Mouse (Mus musculus) midbrain, embryonic 10.5 days (tissue): ENCODE measurements around the gene Krt80. TPM values are rescaled to one million over a fixed set of nuclear protein-coding genes. Genes with fewer than 3 reads are reported as not detected.

Experiments
- DNase-seq: peaks from one replicate; pipeline ENCODE4 v3.0.0-alpha.2; 2017; ENCODE audit warnings: low spot score
- H3K27ac ChIP-seq: fragments of 300-500 bp; sonication (generic); replicated peaks from 2 replicates; pipeline ENCODE4 v1.5.1; 2016; ENCODE audit warnings: mild to moderate bottlenecking
- H3K27me3 ChIP-seq: fragments of 300-500 bp; sonication (generic); 2 replicates; pipeline ENCODE4 v1.6.1; 2016; ENCODE audit warnings: low read depth, mild to moderate bottlenecking; ENCODE audit not compliant: poor library complexity, severe bottlenecking
- H3K36me3 ChIP-seq: fragments of 300-500 bp; sonication (generic); 2 replicates; pipeline ENCODE4 v1.6.1; 2016; ENCODE audit warnings: mild to moderate bottlenecking, moderate library complexity
- H3K4me1 ChIP-seq: fragments of 300-500 bp; sonication (generic); 2 replicates; pipeline ENCODE4 v1.6.1; 2016
- H3K4me3 ChIP-seq: fragments of 300-500 bp; sonication (generic); 2 replicates; pipeline ENCODE4 v1.5.1; 2016; ENCODE audit warnings: mild to moderate bottlenecking, moderate library complexity
- H3K9me3 ChIP-seq: fragments of 300-500 bp; sonication (generic); replicated peaks from 2 replicates; pipeline ENCODE4 v1.6.1; 2016; ENCODE audit warnings: mild to moderate bottlenecking
- WGBS: fragments of 180-500 bp; shearing (Covaris S2); methylation state at CpG from one replicate; pipeline ENCODE4 v1.1.7; 2016; 5-methylcytosine and 5-hydroxymethylcytosine counted together
- polyA plus RNA-seq: library from polyadenylated mRNA; unstranded; fragments of >200 nt; fragmentation: Nextera tagmentation; extraction: Ambion mirVana; gene quantifications from 2 replicates; pipeline ENCODE4 v1.2.1, GENCODE M21; 2016

The Krt80 gene
- polyA plus RNA-seq, 1 experiment from 2014 or later: 0.06 TPM

DNA sequence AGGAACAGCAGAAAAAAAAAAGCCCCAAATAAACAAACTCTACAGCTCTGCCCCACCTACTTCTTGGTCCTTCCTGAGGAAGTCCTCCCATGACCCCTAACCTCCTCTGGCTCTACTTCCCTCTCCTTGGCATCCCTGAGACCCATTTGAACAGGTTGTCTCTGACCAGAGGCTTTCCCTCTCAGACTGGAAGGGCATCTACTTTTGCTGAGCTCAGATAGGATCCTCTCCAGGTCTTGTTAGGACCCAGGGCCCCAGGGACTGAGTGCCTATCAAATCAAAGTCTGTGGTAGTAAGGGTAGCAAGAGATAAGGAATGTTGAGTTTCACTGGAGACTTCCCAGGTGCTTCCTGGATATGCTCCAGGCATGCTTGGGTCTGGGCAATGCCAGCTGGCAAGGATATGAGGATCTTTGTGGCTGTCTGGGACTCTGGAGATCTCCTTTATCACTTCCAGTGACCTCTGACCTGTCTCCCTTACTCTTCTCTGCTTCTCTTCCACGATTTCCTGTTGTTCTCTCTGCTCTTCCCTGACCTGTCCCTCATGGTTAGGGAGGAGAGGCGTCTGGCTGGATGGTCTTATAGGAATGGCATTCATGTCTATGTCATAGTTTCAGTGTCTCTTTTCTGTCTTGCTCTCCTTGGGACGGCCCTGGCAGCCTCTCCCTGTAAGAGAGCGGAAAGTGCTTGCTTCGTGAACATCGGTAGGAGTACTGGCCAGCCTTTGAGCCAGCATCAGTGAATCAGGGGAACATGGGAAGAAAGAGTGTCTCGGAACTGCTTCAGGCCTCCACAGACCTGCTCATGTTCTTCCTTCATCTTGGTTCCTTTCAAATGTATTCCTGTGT lies 2.4 kb upstream of the Krt80 start:
- WGBS: 76% methylated on average over 7 of the region's 7 CpGs
- Histone ChIP-seq H3K4me3 (no peak overlapping the region), H3K27ac (no peak overlapping the region), H3K27me3 (0 out of 2 replicates have a peak, but pooled peaks cover 3% of the 10 kb centered on the region), H3K4me1 (peaks cover 24% of the 10 kb centered on the region), H3K9me3 (no peaks in the 10 kb centered on the region), H3K36me3 (no peaks in the 10 kb centered on the region)
- no peak for DNase-seq

DNA sequence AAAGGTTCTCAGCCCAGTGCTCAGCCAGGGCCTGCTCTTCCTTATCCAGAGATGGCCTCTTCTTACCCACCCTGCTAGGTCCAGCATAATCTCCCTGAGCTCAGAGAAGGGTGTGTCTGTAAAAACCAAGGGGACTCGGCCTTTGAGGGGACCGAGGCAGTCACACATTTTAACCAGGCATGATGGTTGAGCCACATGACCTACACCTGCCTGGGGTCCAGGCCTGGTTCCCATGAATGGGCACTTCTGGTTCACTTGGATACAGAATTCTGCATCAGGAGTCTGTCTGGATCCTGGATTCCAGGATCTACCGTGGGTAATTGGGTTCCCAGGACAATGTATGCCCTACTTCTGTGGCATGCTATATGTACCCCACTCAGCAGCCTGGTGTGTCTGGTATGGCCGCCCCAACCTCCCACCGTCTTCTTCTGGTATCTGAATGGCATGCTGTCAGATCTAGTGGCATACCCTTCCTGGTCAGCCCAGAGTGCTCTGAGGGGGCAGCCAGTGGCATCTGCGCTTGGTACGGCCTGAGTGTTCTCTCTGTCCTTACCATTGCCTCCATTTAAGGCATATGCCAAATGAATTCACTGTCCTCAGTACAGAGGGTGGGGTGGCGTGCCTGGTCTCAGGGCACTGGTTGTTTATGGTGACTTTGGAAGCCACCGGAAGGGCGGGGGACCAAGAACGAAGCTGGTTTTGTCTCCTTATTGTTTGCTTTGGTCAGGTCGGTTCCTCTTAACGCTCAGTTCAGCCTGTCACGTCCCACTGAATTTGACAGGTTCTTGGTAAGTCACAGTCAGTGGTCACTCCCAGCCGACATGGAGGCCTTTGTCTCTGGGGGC lies 1.4 kb upstream of the Krt80 start:
- no peaks in the 10 kb centered on the region for H3K36me3 ChIP-seq
- no peaks in the 10 kb centered on the region for H3K9me3 ChIP-seq
- 0 out of 2 replicates have a peak, but pooled peaks cover 4% of the 10 kb centered on the region for H3K27me3 ChIP-seq
- H3K4me1 ChIP-seq: peaks cover 28% of the 10 kb centered on the region
- no peak overlapping the region for H3K4me3 ChIP-seq
- DNase-seq: no peak
- 73% methylated on average over 15 of the region's 15 CpGs for WGBS
- H3K27ac ChIP-seq: no peak overlapping the region

DNA sequence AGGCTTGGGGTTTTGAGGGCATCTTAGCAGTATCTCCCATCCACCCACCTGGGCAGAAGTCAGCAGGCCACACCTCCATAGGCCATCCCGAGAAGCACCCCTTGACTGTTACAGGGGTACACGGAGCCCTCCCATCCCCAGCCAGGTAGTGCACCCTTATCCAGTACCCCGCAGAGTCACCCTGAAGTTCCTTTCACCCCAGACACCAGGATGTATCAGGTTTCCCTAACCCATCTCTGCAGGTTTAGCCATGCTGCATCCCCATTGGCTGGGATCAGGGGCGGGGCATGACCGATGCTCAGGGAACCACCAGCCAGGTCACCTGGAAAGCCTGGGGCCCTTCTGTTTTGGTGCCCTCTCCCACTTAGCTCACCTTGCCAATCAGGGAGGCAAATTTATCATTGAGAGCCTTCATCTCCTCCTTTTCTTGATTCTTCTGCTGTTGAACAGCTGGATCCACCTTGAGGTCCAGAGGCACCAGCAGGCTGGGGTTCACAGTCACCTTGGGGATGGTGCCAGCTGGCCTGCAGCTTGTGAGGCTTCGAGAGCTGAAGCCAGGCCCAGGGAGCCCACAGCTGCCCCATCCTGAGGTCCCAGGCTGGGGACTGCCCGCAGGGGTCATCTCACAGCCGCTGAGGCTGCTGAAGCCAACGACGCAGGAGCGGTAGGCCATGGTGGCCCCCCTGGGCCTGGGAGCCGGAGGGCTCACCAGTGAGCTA lies 421 bp downstream of the Krt80 start:
- H3K4me1 ChIP-seq: peaks cover 18% of the 10 kb centered on the region
- DNase-seq: no peak
- H3K27me3 ChIP-seq: 0 out of 2 replicates have a peak, but pooled peaks cover 7% of the 10 kb centered on the region
- H3K27ac ChIP-seq: no peak overlapping the region
- H3K4me3 ChIP-seq: no peak overlapping the region
- WGBS: 37% methylated on average over 12 of the region's 12 CpGs
- H3K9me3 ChIP-seq: no peaks in the 10 kb centered on the region
- no peaks in the 10 kb centered on the region for H3K36me3 ChIP-seq

DNA sequence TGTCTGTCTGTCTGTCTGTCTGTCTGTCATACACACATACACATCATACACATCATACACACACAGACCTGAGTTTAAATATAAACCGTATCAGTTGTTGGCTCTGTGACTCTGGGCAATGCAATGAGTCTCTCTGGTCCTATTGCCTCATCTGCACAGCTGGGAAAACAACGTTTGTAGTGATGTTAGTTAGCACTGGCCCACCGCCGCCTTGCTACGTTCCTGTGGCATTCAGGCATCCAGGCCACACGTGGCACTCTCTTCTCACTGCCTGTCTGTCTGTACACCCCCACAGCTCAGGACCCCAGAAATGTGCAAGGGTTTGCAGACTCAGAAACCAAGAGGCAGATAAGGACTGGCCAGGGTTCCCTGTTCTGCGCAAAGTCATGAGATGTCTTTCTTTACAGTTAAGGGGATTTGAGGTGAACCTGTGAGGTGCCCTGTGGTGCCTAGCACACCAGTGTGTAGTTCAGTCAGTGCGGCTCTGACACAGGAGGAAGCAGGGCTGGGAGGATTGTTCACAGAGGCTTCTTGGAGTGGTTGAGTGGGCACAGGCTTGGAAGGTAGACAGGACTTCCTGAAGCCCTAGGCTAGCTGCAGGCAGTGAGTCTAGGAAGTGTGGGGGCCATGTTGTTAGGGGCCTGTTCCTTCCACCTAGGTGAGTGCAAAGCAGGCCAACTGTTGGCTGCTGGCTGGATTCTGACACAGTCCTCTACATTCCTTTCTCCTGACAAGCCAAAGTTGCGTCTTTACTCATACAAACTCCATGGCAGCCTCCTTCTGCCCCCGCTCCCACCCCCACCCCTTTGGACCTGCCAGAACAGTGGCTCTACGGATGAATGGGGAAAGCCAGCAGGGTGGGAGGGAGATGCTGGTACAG lies 1.2 kb downstream of the Krt80 start:
- no peak for DNase-seq
- no peak overlapping the region for H3K4me3 ChIP-seq
- H3K4me1 ChIP-seq: peaks cover 18% of the 10 kb centered on the region
- H3K36me3 ChIP-seq: no peaks in the 10 kb centered on the region
- H3K27me3 ChIP-seq: 0 out of 2 replicates have a peak, but pooled peaks cover 7% of the 10 kb centered on the region
- 72% methylated on average over 11 of the region's 11 CpGs for WGBS
- H3K9me3 ChIP-seq: no peaks in the 10 kb centered on the region
- H3K27ac ChIP-seq: no peak overlapping the region

DNA sequence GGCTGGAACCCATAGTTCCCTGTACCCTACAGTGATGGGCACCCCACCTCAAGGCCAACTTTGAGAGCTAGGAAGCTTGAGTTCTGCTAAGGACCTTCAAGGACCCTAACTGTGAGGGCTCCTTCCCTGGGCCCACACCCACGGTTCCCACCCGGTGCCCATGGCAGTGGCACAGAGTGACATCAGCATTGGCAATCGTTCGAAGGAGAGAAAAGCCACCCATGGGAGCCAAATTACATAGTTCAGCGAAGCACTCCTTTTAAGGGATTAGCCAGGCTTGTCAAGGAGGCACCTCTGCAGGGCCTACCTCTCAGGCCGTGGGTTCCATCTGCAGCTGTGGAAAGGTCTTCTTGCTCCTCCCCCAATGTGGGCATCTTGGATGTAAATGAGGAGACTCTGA lies 1.9 kb downstream of the Krt80 start:
- 79% methylated on average over 6 of the region's 6 CpGs for WGBS
- 0 out of 2 replicates have a peak, but pooled peaks cover 7% of the 10 kb centered on the region for H3K27me3 ChIP-seq
- no peaks in the 10 kb centered on the region for H3K9me3 ChIP-seq
- no peak overlapping the region for H3K27ac ChIP-seq
- DNase-seq: no peak
- no peak overlapping the region for H3K4me3 ChIP-seq
- peaks cover 18% of the 10 kb centered on the region for H3K4me1 ChIP-seq
- no peaks in the 10 kb centered on the region for H3K36me3 ChIP-seq

DNA sequence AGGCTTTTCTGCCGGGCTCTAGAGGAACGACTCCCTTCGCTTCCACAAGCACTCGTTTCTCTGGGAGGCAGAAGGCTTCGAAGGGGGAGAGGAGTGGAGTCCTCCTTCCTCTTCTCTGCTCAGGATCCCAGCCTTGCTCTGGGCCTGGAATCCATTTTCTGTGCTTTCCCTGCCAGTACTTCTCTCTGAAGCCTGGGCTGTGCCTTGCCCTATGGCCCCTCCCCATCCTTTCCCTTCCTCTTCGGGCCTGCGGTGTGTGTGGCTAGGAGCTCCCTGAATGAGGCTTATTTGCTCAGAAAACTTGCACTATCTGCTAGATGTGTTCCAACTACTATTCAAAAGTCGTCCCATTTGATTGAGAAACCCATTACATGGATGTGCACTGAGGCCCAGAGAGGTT lies 2.5 kb downstream of the Krt80 start:
- Histone ChIP-seq H3K4me1 (peaks cover 18% of the 10 kb centered on the region), H3K4me3 (no peak overlapping the region), H3K27ac (no peak overlapping the region), H3K36me3 (no peaks in the 10 kb centered on the region), H3K9me3 (no peaks in the 10 kb centered on the region), H3K27me3 (0 out of 2 replicates have a peak, but pooled peaks cover 7% of the 10 kb centered on the region)
- WGBS: 79% methylated on average over 8 of the region's 8 CpGs
- no peak for DNase-seq

DNA sequence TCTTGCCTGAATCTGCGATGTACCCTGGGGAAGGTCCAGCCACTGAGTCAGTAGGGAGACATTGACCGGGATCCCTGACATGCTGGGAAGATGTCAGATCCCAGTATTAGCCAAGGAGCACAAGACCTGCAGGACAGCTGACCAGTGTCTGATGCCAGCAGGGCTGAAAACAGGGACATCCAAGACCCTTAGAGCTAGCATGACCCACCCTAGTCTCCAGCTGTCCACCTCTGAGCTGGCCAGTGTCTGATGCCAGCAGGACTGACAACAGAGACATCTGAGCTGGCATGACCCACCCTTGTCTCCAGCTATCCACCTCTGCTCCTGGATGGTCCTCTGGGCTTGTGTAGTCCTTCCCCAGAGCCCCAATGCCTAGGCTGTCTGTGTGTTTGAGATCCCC lies 3.0 kb downstream of the Krt80 start:
- Histone ChIP-seq H3K27ac (no peak overlapping the region), H3K27me3 (0 out of 2 replicates have a peak, but pooled peaks cover 7% of the 10 kb centered on the region), H3K4me1 (peaks cover 14% of the 10 kb centered on the region; the same call in 1 of the 2 replicates), H3K4me3 (no peak overlapping the region), H3K9me3 (no peaks in the 10 kb centered on the region), H3K36me3 (no peaks in the 10 kb centered on the region)
- no peak for DNase-seq
- WGBS: 51% methylated on average over 2 of the region's 2 CpGs

DNA sequence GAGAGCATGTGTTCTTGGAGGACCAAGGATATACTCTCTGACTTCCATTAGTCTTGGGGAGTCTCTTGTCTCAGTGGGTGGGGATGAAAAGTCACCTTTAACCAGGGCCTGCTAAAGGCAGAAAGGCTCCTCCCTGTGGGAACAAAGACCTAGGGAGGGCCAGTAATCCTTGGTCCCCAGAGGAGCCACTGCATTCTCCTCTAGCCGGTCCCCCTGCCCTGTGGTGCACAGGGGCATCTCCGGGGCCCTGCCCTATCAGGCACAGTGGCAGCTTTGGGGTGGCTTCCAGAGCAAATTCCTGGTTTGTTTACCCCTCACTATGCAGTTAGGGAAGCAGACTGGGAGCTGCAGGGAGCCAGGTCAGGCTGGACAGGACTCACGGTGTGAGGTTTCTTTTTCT lies 3.5 kb downstream of the Krt80 start:
- no peak overlapping the region for H3K27ac ChIP-seq
- H3K4me1 ChIP-seq: peaks cover 10% of the 10 kb centered on the region; the same call in 1 of the 2 replicates
- 21% methylated on average over 3 of the region's 3 CpGs for WGBS
- H3K9me3 ChIP-seq: no peaks in the 10 kb centered on the region
- DNase-seq: no peak
- no peaks in the 10 kb centered on the region for H3K36me3 ChIP-seq
- H3K4me3 ChIP-seq: no peak overlapping the region
- 0 out of 2 replicates have a peak, but pooled peaks cover 7% of the 10 kb centered on the region for H3K27me3 ChIP-seq

DNA sequence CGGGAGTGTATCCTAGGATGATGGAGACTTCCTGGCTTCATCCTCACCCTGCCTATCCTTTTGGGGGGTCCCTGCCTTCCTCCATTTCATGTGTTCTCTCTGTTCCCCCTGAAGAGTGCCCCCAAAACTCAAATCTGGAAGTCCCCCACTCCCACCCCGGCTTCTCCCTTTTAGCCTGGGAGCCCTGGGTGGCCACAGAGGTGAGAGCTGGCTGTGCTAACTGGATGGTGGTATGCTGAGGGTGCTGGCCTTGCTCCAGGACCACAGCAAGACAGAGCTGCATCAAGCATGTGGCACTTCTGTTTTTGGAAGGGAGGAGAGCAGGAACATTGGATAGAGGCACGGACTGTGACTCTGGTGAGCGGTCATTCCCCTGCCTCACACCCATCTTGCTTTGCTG lies 4.2 kb downstream of the Krt80 start:
- H3K27ac ChIP-seq: no peak overlapping the region
- 0 out of 2 replicates have a peak, but pooled peaks cover 7% of the 10 kb centered on the region for H3K27me3 ChIP-seq
- WGBS: 72% methylated on average over 4 of the region's 4 CpGs
- H3K36me3 ChIP-seq: no peaks in the 10 kb centered on the region
- H3K9me3 ChIP-seq: no peaks in the 10 kb centered on the region
- no peak for DNase-seq
- H3K4me3 ChIP-seq: no peak overlapping the region
- H3K4me1 ChIP-seq: peaks cover 9% of the 10 kb centered on the region; the same call in 1 of the 2 replicates

DNA sequence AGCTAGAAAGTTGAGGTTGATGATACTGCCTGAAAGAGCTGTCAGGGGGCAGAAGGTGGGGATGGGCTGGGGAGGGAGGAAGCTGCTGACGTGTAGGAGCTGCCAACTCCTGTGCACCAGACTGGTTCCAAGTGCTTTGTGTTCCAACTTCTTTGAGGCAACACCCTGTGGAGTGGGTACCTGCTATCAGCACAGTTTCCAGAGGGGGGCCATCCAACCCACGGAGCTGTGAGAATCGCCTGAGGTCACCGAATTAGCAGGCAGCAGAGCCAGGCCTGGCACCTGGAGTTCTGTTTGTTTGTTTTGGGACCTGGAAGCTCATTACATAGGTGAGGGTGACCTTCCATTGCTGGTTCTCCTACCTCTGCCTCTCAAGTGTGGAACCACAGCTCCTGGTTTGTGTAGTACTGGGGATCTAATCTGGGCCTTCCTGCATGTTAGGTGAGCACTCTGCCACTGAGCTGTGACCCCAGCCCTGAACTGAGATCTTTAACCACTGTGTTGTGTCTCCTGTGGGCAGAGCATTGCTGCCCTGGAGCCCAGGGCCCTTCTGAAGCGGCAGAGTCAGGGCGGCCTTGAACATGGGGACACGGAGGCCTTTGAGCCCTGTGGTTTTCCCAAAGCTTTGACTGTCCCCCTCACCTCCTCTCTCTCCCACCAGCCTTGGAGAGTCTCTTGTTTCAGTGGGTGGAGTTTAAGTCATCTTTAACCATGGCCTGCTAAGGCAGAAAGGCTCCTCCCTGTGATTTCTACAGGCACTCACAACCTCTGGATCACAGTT lies 4.9 kb downstream of the Krt80 start:
- no peak overlapping the region for H3K4me3 ChIP-seq
- no peaks in the 10 kb centered on the region for H3K9me3 ChIP-seq
- peaks cover 7% of the 10 kb centered on the region; the same call in 1 of the 2 replicates for H3K4me1 ChIP-seq
- DNase-seq: no peak
- 72% methylated on average over 7 of the region's 7 CpGs for WGBS
- no peak overlapping the region for H3K27ac ChIP-seq
- H3K36me3 ChIP-seq: no peaks in the 10 kb centered on the region
- H3K27me3 ChIP-seq: 0 out of 2 replicates have a peak, but pooled peaks cover 4% of the 10 kb centered on the region

DNA sequence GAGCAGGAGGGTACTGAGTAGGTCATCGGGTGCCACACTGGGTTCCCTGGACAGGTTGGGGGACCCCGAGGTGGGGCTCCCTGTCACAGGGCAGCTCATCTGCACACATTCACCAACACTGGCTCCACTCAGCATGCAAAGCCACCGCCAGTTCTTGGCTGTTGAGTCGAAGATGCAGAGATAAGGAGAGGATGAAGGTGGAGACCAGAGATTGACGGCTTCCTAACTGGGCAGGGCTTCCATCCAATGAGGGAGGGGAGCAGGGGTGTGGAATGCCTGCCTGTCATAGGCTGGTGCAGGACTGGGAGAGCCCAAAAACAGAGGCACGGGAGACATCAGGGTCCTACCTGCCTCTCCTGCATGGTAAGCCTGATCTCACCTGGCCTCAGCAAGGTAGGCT lies 5.5 kb downstream of the Krt80 start:
- H3K36me3 ChIP-seq: no peaks in the 10 kb centered on the region
- DNase-seq: no peak
- no peak overlapping the region for H3K27ac ChIP-seq
- 77% methylated on average over 6 of the region's 6 CpGs for WGBS
- no peak overlapping the region for H3K4me3 ChIP-seq
- 0 out of 2 replicates have a peak, but pooled peaks cover 4% of the 10 kb centered on the region for H3K27me3 ChIP-seq
- H3K9me3 ChIP-seq: no peaks in the 10 kb centered on the region
- peaks cover 6% of the 10 kb centered on the region; the same call in 1 of the 2 replicates for H3K4me1 ChIP-seq
